Mouse (Mus musculus) T-helper 2 cell (primary cell): ENCODE measurements around the gene Taf13.
"Not testable (repeated sequence)": the region's sequence is repeated elsewhere in the genome, so short reads cannot be mapped to it uniquely, and the experiment has no call there.

Experiments
- in situ Hi-C: fragments of 300-600 bp; cut with MboI, MseI; formaldehyde crosslinking; loops from one replicate; pipeline ENCODE4 v1.15.1; 2025; ENCODE audit warnings: high pct_unique_total_duplicates

The Taf13 gene

GRCm38 (mm10) chr3:108571443-108572294 is at the start of gene Taf13:
Taf13 (plus strand) TSS chr3:108571698.
- in situ Hi-C loops: no loop called here

- in situ Hi-C loops: no loop called here
These were observed 48.1 kb upstream of the Taf13 start for GRCm38 (mm10) chr3:108523415-108523814.

- in situ Hi-C loops: no loop called here
These were observed 43.0 kb upstream of the Taf13 start for GRCm38 (mm10) chr3:108528489-108528888.

- in situ Hi-C loops: no loop called here
These were observed 38.2 kb upstream of the Taf13 start for GRCm38 (mm10) chr3:108533114-108533885.

- in situ Hi-C loops: no loop called here
These were observed 37.5 kb upstream of the Taf13 start, which contains the start of gene 1700013F07Rik for GRCm38 (mm10) chr3:108533951-108534350. 1700013F07Rik (plus strand) TSS chr3:108534150.

GRCm38 (mm10) chr3:108535896-108536516 is 35.5 kb upstream of the Taf13 start:
- in situ Hi-C loops: no loop called here

- in situ Hi-C loops: no loop called here
These were observed 34.8 kb upstream of the Taf13 start, which contains the start of gene 5330417C22Rik for GRCm38 (mm10) chr3:108536517-108537260. 5330417C22Rik (minus strand) TSS chr3:108536536.

- in situ Hi-C loops: no loop called here
These were observed 34.2 kb upstream of the Taf13 start for GRCm38 (mm10) chr3:108537303-108537702.

GRCm38 (mm10) chr3:108542299-108542698 is 29.2 kb upstream of the Taf13 start:
- in situ Hi-C loops: no loop called here

- in situ Hi-C loops: no loop called here
These were observed 17.4 kb upstream of the Taf13 start for GRCm38 (mm10) chr3:108554111-108554561.

- in situ Hi-C loops: no loop called here
These were observed 16.7 kb upstream of the Taf13 start for GRCm38 (mm10) chr3:108554587-108555312.

- in situ Hi-C loops: no loop called here
These were observed 13.6 kb upstream of the Taf13 start for GRCm38 (mm10) chr3:108557888-108558287.

GRCm38 (mm10) chr3:108562133-108562730 is 9.3 kb upstream of the Taf13 start, which contains the start of gene Tmem167b:
Tmem167b (minus strand) TSS chr3:108562466.
- in situ Hi-C loops: no loop called here

- in situ Hi-C loops: no loop called here
These were observed 8.7 kb upstream of the Taf13 start for GRCm38 (mm10) chr3:108562777-108563271.

GRCm38 (mm10) chr3:108563309-108563708 is 8.2 kb upstream of the Taf13 start:
- in situ Hi-C loops: no loop called here

- in situ Hi-C loops: no loop called here
These were observed 3.3 kb upstream of the Taf13 start for GRCm38 (mm10) chr3:108567990-108568877.

- in situ Hi-C loops: not testable (repeated sequence)
These were observed 1.9 kb upstream of the Taf13 start for GRCm38 (mm10) chr3:108569636-108570035.

- in situ Hi-C loops: no loop called here
These were observed 685 bp upstream of the Taf13 start for GRCm38 (mm10) chr3:108570813-108571212.
